Mouse (Mus musculus) forebrain, embryonic 16.5 days (tissue): ENCODE measurements at regions not wholly inside any gene's neighbourhood (a gene's known extent, or its start where the extent isn't known, plus 50 kb on each side); places are given as distances from the start of the nearest gene placed in this dataset.

Source experiments
- ATAC-seq: fragments of 200-750 bp; cut with Nextera tagmentation; 2 replicates; pipeline ENCODE4 v1.8.0; 2017; ENCODE audit warnings: mild to moderate bottlenecking, moderate library complexity
- H3K27ac ChIP-seq: fragments of 300-500 bp; sonication (generic); 2 replicates; pipeline ENCODE4 v1.5.1; 2014; ENCODE audit warnings: low read length, control low read depth
- H3K27me3 ChIP-seq: fragments of 300-500 bp; sonication (generic); replicated peaks from 2 replicates; pipeline ENCODE4 v1.6.1; 2014; ENCODE audit warnings: low read length; ENCODE audit not compliant: control insufficient read depth, insufficient read depth
- H3K36me3 ChIP-seq: fragments of 300-500 bp; sonication (generic); 2 replicates; pipeline ENCODE4 v1.6.1; 2014; ENCODE audit not compliant: control insufficient read depth, insufficient read depth
- H3K4me1 ChIP-seq: fragments of 300-500 bp; sonication (generic); replicated peaks from 2 replicates; pipeline ENCODE4 v1.6.1; 2014; ENCODE audit warnings: low read length; ENCODE audit not compliant: control insufficient read depth, insufficient read depth
- H3K4me2 ChIP-seq: fragments of 300-500 bp; sonication (generic); 2 replicates; pipeline ENCODE4 v1.6.1; 2014; ENCODE audit warnings: mild to moderate bottlenecking, low read length, control low read depth
- H3K4me3 ChIP-seq: fragments of 300-500 bp; sonication (generic); replicated peaks from 2 replicates; pipeline ENCODE4 v1.5.1; 2014; ENCODE audit warnings: mild to moderate bottlenecking, low read length, control low read depth
- H3K9ac ChIP-seq: fragments of 300-500 bp; sonication (generic); replicated peaks from 2 replicates; pipeline ENCODE4 v1.6.1; 2014; ENCODE audit warnings: low read depth, low read length, control low read depth
- H3K9me3 ChIP-seq: fragments of 300-500 bp; sonication (generic); 2 replicates; pipeline ENCODE4 v1.6.1; 2016; ENCODE audit warnings: low read length; ENCODE audit not compliant: control insufficient read depth
- WGBS: fragments of 180-500 bp; shearing (Covaris S2); extraction: QIAGEN DNeasy Blood & Tissue Kit; methylation state at CpG from one replicate; pipeline ENCODE4 v1.1.7; 2014; 5-methylcytosine and 5-hydroxymethylcytosine counted together

DNA sequence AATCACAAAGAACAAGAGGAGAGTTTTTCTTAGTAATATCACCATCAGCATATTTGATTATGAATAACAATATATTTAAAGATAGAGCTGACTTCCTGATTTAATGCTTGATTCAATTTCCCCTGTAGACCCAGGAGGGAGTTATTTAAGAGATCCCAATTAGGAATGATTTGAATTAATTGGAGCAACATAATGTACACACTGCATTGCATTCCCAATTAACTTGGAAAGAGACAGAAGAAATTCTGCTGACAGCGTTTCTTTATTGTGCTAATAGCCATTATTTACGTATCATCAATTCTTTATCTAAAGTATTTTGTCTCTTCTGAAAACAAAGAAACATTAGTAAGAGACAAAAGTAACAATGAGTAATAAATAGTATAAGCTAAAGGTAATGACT is 1491.2 kb upstream of the Cited2 start:
- H3K36me3 ChIP-seq = no peaks in the 10 kb centered on the region
- no peak for ATAC-seq
- H3K4me3 ChIP-seq = no peak overlapping the region
- no peak overlapping the region for H3K9ac ChIP-seq
- no peak overlapping the region for H3K4me2 ChIP-seq
- H3K9me3 ChIP-seq = no peaks in the 10 kb centered on the region
- no peaks in the 10 kb centered on the region for H3K27me3 ChIP-seq
- H3K27ac ChIP-seq = no peak overlapping the region
- WGBS = 28% methylated on average over 2 of the region's 2 CpGs
- no peaks in the 10 kb centered on the region for H3K4me1 ChIP-seq

DNA sequence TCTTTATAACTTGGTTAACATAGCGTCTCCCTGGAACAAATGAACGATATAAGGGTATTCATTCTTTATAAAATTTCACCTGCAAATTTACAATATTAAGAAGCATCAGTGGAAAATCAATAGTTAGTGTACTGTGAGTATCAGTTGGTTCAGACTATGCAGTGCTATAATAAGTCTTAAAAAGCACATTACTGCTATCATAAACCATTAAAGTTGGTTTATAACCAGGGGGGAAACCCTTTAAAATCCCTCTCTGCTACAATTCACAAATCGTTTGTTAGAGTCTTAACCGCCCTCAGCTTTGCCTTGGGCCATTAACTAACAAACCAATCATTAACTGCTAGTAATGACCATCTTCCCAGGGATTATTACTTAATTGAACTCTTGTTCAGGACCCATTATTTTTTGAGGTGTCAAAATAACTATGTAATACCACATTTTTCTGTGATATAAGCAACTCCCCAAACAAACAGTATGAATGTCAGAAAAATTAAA is 1489.4 kb upstream of the Cited2 start:
- Histone ChIP-seq H3K4me3 (no peak overlapping the region), H3K9me3 (no peaks in the 10 kb centered on the region), H3K27me3 (no peaks in the 10 kb centered on the region), H3K4me1 (no peaks in the 10 kb centered on the region), H3K36me3 (no peaks in the 10 kb centered on the region), H3K27ac (no peak overlapping the region), H3K4me2 (no peak overlapping the region), H3K9ac (no peak overlapping the region)
- no peak for ATAC-seq
- WGBS = 64% methylated on average over 4 of the region's 4 CpGs

DNA sequence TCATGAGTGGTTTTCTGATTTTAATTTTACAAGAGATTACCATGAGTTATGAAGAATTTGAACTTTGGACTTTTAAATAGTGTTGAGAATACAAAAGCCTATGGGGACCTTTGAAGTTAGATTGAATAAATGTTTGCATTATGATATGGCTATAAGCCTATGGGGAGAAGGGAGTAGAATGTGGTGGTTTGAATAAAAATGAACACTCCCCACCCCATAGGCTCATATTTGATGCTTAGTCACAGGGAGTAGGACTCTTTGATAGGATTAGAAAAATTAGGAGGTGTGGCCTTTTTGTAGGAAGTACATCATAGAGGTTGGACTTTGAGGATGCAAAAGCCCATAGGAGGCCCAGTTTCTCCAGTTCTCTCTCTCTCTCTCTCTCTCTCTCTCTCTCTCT is 1466.7 kb upstream of the Cited2 start:
- no peaks in the 10 kb centered on the region for H3K36me3 ChIP-seq
- H3K9ac ChIP-seq = no peak overlapping the region
- H3K27me3 ChIP-seq = no peaks in the 10 kb centered on the region
- no peaks in the 10 kb centered on the region for H3K4me1 ChIP-seq
- ATAC-seq = no peak
- no peaks in the 10 kb centered on the region for H3K9me3 ChIP-seq
- no peak overlapping the region for H3K27ac ChIP-seq
- no peak overlapping the region for H3K4me3 ChIP-seq
- H3K4me2 ChIP-seq = no peak overlapping the region

DNA sequence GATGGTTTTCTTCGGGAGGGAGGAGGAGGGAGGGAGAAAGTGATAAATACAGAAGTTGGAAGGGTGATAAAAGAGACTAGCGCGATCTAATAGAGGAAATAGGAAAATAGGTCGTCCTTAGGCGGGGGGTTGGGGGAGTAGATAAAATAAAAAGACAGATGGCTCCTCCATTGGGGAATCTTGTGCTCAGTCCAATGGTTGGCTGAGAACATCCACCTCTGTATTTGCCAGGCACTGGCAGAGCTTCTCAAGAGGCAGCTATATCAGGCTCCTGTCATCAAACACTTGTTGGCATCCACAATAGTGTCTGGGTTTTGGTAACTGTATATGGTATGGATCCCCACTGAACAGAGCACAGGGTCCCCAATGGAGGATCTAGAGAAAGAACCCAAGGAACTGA is 1450.2 kb upstream of the Cited2 start:
- Histone ChIP-seq H3K9ac (no peak overlapping the region), H3K36me3 (no peaks in the 10 kb centered on the region), H3K4me1 (no peaks in the 10 kb centered on the region), H3K27me3 (no peaks in the 10 kb centered on the region), H3K4me3 (no peak overlapping the region), H3K4me2 (no peak overlapping the region), H3K27ac (no peak overlapping the region), H3K9me3 (no peaks in the 10 kb centered on the region)
- WGBS = 86% methylated on average over 5 of the region's 5 CpGs
- ATAC-seq = 0 out of 2 replicates have a peak, but pooled peaks have one; percentile 28

DNA sequence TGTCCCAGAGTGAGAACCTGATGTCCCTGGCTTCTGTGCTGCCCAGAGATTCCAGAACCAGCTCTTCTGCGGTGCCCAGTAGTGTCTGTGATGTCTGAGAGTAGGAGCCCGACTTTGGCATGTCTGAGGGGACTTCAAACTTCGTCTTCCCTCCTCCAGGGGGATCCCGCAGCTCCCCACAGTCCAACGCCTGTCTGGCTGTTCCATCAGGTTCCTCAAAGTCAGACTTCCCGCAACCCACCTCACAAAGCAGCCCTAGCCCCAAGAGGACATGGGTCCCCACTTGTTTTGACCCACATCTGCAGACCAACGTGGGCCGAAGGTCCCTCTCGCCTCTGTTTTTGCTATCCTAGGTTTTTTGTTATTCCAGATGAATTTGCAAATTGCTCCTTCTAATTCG is 1406.0 kb upstream of the Cited2 start:
- no peak overlapping the region for H3K9ac ChIP-seq
- H3K4me2 ChIP-seq = no peak overlapping the region
- H3K9me3 ChIP-seq = no peaks in the 10 kb centered on the region
- H3K4me1 ChIP-seq = no peaks in the 10 kb centered on the region
- no peak overlapping the region for H3K4me3 ChIP-seq
- no peaks in the 10 kb centered on the region for H3K27me3 ChIP-seq
- no peak for ATAC-seq
- H3K36me3 ChIP-seq = no peaks in the 10 kb centered on the region
- no peak overlapping the region for H3K27ac ChIP-seq
- WGBS = 86% methylated on average over 10 of the region's 10 CpGs

DNA sequence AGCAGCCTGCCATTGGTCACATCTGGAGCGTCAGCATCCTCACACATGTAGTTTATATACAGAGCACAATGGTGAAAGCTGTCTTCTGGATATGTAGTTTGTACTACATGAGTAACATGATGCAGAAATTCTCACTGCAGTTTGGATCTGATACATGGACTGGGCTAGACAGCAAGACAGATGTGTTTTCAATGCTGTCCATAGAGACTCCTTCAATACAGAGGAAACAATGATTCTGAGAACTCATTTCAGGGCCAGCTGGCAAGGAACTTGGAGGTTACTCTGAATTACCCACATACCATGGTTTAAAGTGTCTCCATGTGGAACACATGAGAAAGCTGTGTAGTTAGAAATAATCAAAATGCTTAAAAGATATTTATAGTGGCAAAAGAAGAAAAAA is 1385.5 kb upstream of the Cited2 start:
- Histone ChIP-seq H3K4me2 (no peak overlapping the region), H3K4me1 (no peaks in the 10 kb centered on the region), H3K4me3 (no peak overlapping the region), H3K9me3 (no peaks in the 10 kb centered on the region), H3K9ac (no peak overlapping the region), H3K36me3 (no peaks in the 10 kb centered on the region), H3K27me3 (no peaks in the 10 kb centered on the region), H3K27ac (no peak overlapping the region)
- ATAC-seq = no peak
- 95% methylated on average over 1 of the region's 1 CpGs for WGBS

DNA sequence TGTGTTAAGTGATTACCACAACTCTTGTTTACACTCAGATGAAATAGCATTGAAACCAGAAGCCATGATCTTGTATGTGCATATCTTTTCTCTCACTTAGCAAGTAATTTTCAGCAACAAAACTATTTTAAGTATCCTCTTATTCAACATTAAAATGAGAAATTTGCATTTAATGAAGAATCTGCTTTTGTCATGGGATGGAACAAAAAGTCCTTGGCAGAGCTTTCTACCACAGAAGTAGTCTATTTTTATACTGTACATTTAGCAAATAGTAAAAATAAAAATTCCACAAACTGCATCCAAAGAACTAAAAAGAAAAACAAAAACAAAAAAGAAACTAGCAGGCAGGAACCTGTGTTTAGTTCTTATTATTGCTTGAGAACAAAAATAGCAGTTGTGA is 1381.5 kb upstream of the Cited2 start:
- ATAC-seq = no peak
- Histone ChIP-seq H3K4me1 (no peaks in the 10 kb centered on the region), H3K27ac (no peak overlapping the region), H3K9ac (no peak overlapping the region), H3K9me3 (no peaks in the 10 kb centered on the region), H3K36me3 (no peaks in the 10 kb centered on the region), H3K4me2 (no peak overlapping the region), H3K4me3 (no peak overlapping the region), H3K27me3 (no peaks in the 10 kb centered on the region)

DNA sequence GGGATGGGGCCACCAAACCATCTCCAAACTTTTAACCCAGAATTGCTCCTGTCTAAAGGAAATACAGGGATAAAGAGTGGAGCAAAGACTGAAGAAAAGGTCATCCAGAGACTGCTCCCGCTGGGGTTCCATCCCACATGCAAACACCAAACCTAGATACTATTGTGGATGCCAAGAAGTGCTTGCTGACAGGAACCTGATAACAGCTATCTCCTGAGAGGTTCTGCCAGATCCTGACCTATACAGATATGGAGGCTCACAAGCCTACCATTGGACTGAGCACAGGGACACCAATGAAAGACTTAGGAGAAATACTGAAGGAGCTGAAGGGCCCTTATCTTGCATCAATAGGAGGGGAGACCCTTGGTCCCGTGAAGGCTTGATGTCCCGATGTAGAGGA is 1359.0 kb upstream of the Cited2 start:
- no peaks in the 10 kb centered on the region for H3K9me3 ChIP-seq
- H3K9ac ChIP-seq = no peak overlapping the region
- no peak for ATAC-seq
- no peak overlapping the region for H3K4me2 ChIP-seq
- H3K4me3 ChIP-seq = no peak overlapping the region
- no peak overlapping the region for H3K27ac ChIP-seq
- 96% methylated on average over 3 of the region's 3 CpGs for WGBS
- H3K4me1 ChIP-seq = no peaks in the 10 kb centered on the region
- no peaks in the 10 kb centered on the region for H3K36me3 ChIP-seq
- no peaks in the 10 kb centered on the region for H3K27me3 ChIP-seq
